Mouse (Mus musculus) neutrophil, adult 5-6 weeks (primary cell): ENCODE measurements around the gene Khsrp. TPM values are rescaled to one million over a fixed set of nuclear protein-coding genes. Genes with fewer than 3 reads are reported as not detected.

ENCODE experiments used
- total RNA-seq: library from RNA; stranded (forward); fragments of 200-1000 nt; gene quantifications from 2 replicates; pipeline ENCODE4 v1.2.3, GENCODE M21; 2017

The Khsrp gene
- total RNA-seq, 1 experiment from 2014 or later, result 54.5 TPM

Other genes with a start within 250 kb of the Khsrp start
- 8.6 and 11.1 TPM in 2 replicates for gene Rfx2, start 200.5 kb downstream of the Khsrp start, total RNA-seq
- gene Acsbg2, start 157.1 kb downstream of the Khsrp start, total RNA-seq, result not detected in 2 replicates
- gene 1700061G19Rik, start 156.0 kb downstream of the Khsrp start, total RNA-seq, result not detected in 2 replicates
- 13.0 and 13.8 TPM in 2 replicates for gene Mllt1, start 96.1 kb downstream of the Khsrp start, total RNA-seq
- gene Acer1, start 49.4 kb downstream of the Khsrp start, total RNA-seq, result not detected in 2 replicates
- 23.0 and 28.9 TPM in 2 replicates for gene Clpp, start 41.2 kb downstream of the Khsrp start, total RNA-seq
- gene Alkbh7, start 34.2 kb downstream of the Khsrp start, total RNA-seq, result 10.6 and 17.9 TPM in 2 replicates
- gene Pspn, start 31.5 kb downstream of the Khsrp start, total RNA-seq, result not detected in 2 replicates
- 56.5 and 56.7 TPM in 2 replicates for gene Gtf2f1, start 20.2 kb downstream of the Khsrp start, total RNA-seq
- gene Gm17949, start 20.1 kb downstream of the Khsrp start, total RNA-seq, result not detected in 2 replicates
- not detected in 2 replicates for gene Slc25a41, start 10.1 kb upstream of the Khsrp start, total RNA-seq
- 3.3 TPM in 2 replicates for gene Crb3, start 27.6 kb upstream of the Khsrp start, total RNA-seq
- gene Slc25a23, start 28.3 kb upstream of the Khsrp start, total RNA-seq, result 3.4 and 3.6 TPM in 2 replicates
- 145 and 158 TPM in 2 replicates for gene Dennd1c, start 47.0 kb upstream of the Khsrp start, total RNA-seq
- 0.37 and 0.70 TPM in 2 replicates for gene Tubb4a, start 56.3 kb upstream of the Khsrp start, total RNA-seq
- gene Tnfsf9, start 73.8 kb upstream of the Khsrp start, total RNA-seq, result 1.7 and 2.0 TPM in 2 replicates
- gene Cd70, start 118.3 kb upstream of the Khsrp start, total RNA-seq, result not detected in 2 replicates
- 79.1 and 86.9 TPM in 2 replicates for gene Tnfsf14, start 162.7 kb upstream of the Khsrp start, total RNA-seq
- gene C3, start 196.6 kb upstream of the Khsrp start, total RNA-seq, result 164 TPM in 2 replicates
- 26.2 and 34.1 TPM in 2 replicates for gene Gpr108, start 216.9 kb upstream of the Khsrp start, total RNA-seq
- gene Trip10, start 217.9 kb upstream of the Khsrp start, total RNA-seq, result 3.4 and 4.1 TPM in 2 replicates
- 373 and 377 TPM in 2 replicates for gene Vav1, start 247.6 kb upstream of the Khsrp start, total RNA-seq